Mouse (Mus musculus) ES-E14 (cell line): ENCODE measurements at regions not wholly inside any gene's neighbourhood (a gene's known extent, or its start where the extent isn't known, plus 50 kb on each side); places are given as distances from the start of the nearest gene placed in this dataset.
A peak's percentile ranks its signal among the peaks of the same experiment; 100 is the strongest.

ENCODE experiments used
- DNase-seq: peaks from one replicate; pipeline ENCODE4 v3.0.0-alpha.2; 2013; ENCODE audit warnings: low read depth, low spot score
- H3K27ac ChIP-seq: 2 replicates; pipeline ENCODE4 v1.5.1; 2012; ENCODE audit warnings: low read depth, mild to moderate bottlenecking, low read length, moderate library complexity, mixed read lengths; ENCODE audit not compliant: poor library complexity, insufficient read depth, severe bottlenecking
- H3K36me3 ChIP-seq: 2 replicates; pipeline ENCODE4 v1.6.1; 2012; ENCODE audit warnings: mild to moderate bottlenecking, low read length, moderate library complexity, mixed read lengths; ENCODE audit not compliant: control insufficient read depth, poor library complexity, insufficient read depth, severe bottlenecking
- H3K4me1 ChIP-seq, 2 experiments: fragments of 150-350 bp in 1 of 2; sonication (generic) in 1 of 2; 2 replicates each; pipeline ENCODE4 v1.6.1; 2012; ENCODE audit warnings: low read length in 2 of 2, mild to moderate bottlenecking in 1 of 2, mixed read lengths in 1 of 2; ENCODE audit not compliant: control insufficient read depth in 2 of 2, insufficient read depth in 2 of 2, poor library complexity in 1 of 2
- H3K4me3 ChIP-seq, 2 experiments: fragments of 150-350 bp in 1 of 2; sonication (generic) in 1 of 2; 2 replicates each; pipeline ENCODE4 v1.5.1; 2012; ENCODE audit warnings: low read length in 2 of 2, low read depth in 1 of 2, mild to moderate bottlenecking in 1 of 2, mixed read lengths in 1 of 2; ENCODE audit not compliant: insufficient read depth in 1 of 2, poor library complexity in 1 of 2, severe bottlenecking in 1 of 2
- H3K9ac ChIP-seq: 2 replicates; pipeline ENCODE4 v1.6.1; 2012; ENCODE audit warnings: low read depth, mild to moderate bottlenecking, low read length, mixed read lengths; ENCODE audit not compliant: poor library complexity, insufficient read depth, severe bottlenecking
- H3K9me3 ChIP-seq: fragments of 150-350 bp; sonication (generic); 2 replicates; pipeline ENCODE4 v1.6.1; 2012; ENCODE audit warnings: low read depth, mild to moderate bottlenecking, low read length; ENCODE audit not compliant: control insufficient read depth, insufficient read depth
- CHD2 ChIP-seq: IDR thresholded peaks from 2 replicates; pipeline ENCODE4 v1.6.1; 2014; ENCODE audit warnings: mild to moderate bottlenecking, low read depth, low read length, inconsistent platforms
- HCFC1 ChIP-seq: IDR thresholded peaks from 2 replicates; pipeline ENCODE4 v1.6.1; 2012; ENCODE audit warnings: low read length, inconsistent platforms, borderline replicate concordance; ENCODE audit not compliant: insufficient read depth
- MAFK ChIP-seq: IDR thresholded peaks from 2 replicates; pipeline ENCODE4 v1.6.1; 2014; ENCODE audit warnings: mild to moderate bottlenecking, low read depth, low read length, inconsistent platforms; ENCODE audit not compliant: insufficient read depth
- ZC3H11A ChIP-seq: IDR thresholded peaks from 2 replicates; pipeline ENCODE4 v1.6.1; 2012; ENCODE audit warnings: low read depth, mild to moderate bottlenecking, inconsistent platforms, low read length, borderline replicate concordance
- ZNF384 ChIP-seq: IDR thresholded peaks from 2 replicates; pipeline ENCODE4 v1.6.1; 2012; ENCODE audit warnings: low read depth, low read length, inconsistent platforms
- in situ Hi-C, 2 experiments: fragments of 600-800 bp; cut with MboI; formaldehyde crosslinking; loops; one replicate each; pipeline ENCODE4 v1.15.1; 2025; ENCODE audit warnings: low sequenced_read_pairs in 2 of 2, inconsistent platforms in 1 of 2; ENCODE audit not compliant: unreplicated experiment in 2 of 2

DNA sequence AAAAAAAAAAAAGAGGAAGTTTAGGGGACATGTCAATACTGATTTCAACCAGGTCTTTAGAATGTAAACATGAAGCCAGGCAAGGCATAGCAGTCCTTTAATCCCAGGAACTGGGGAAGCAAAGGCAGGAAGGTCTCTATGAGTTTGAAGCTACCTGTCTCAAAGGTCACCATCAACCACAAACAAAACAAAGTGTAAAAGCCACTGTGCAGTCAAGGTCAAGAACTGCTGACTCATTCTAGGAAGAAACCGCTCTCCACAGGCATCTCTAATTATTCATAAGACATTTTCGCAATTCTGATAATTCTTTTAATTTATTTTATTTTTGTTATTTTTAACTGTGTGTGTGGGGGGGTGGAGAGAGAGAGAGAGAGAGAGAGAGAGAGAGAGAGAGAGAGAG is 364.0 kb downstream of the Cntnap4 start:
- Histone ChIP-seq H3K36me3 (no peaks in the 10 kb centered on the region), H3K9me3 (no peaks in the 10 kb centered on the region), H3K4me1 (no peaks in the 10 kb centered on the region), H3K9ac (no peak overlapping the region), H3K4me3 (no peak overlapping the region), H3K27ac (no peak overlapping the region)
- in situ Hi-C loops = no loop called here
- DNase-seq = no peak
- TF ChIP-seq ZC3H11A = no peak
- TF ChIP-seq MAFK = peak; percentile 62
- TF ChIP-seq HCFC1 = no peak

DNA sequence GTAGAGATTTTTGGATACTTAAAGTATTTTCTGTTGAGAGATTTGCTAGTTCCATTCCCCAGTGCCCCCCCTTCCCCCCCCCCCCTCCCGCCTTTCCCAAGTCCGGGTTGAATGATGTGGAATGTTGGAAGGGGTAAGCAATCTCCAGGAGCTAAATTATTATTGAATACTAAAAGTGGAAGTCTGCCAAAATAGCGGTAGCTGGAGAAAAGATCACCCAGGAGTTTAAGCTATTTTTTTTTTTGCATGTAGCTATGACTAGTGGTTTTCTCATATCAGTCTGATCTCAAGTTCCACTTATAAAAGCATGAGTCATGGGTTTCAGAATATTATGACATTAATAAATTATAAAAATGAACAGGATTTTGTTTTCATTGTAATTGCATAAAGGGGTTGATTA is 365.6 kb downstream of the Cntnap4 start:
- Histone ChIP-seq H3K27ac (no peak overlapping the region), H3K9ac (no peak overlapping the region), H3K4me1 (no peaks in the 10 kb centered on the region), H3K36me3 (no peaks in the 10 kb centered on the region), H3K4me3 (no peak overlapping the region), H3K9me3 (no peaks in the 10 kb centered on the region)
- DNase-seq = no peak
- in situ Hi-C loops = no loop called here
- TF ChIP-seq HCFC1 (no peak), ZC3H11A (no peak), ZNF384 (no peak), MAFK (no peak), CHD2 (no peak)

GRCm38 (mm10) chr8:112935897-112936719 is 366.3 kb downstream of the Cntnap4 start:
- Histone ChIP-seq H3K36me3 (no peaks in the 10 kb centered on the region), H3K9ac (no peak overlapping the region), H3K27ac (no peak overlapping the region), H3K4me1 (no peaks in the 10 kb centered on the region), H3K9me3 (no peaks in the 10 kb centered on the region), H3K4me3 (no peak overlapping the region)
- DNase-seq = no peak
- TF ChIP-seq HCFC1 = no peak
- TF ChIP-seq CHD2 = no peak
- no peak for TF ChIP-seq ZC3H11A
- TF ChIP-seq MAFK = no peak
- TF ChIP-seq ZNF384 = no peak
- in situ Hi-C loops = no loop called here

GRCm38 (mm10) chr8:112972418-112972817 is 402.6 kb downstream of the Cntnap4 start:
- Histone ChIP-seq H3K27ac (no peak overlapping the region), H3K4me1 (no peaks in the 10 kb centered on the region), H3K9ac (no peak overlapping the region), H3K36me3 (no peaks in the 10 kb centered on the region), H3K4me3 (no peak overlapping the region), H3K9me3 (no peaks in the 10 kb centered on the region)
- DNase-seq = peak; percentile 48
- in situ Hi-C loops = no loop called here
- TF ChIP-seq HCFC1 = no peak
- TF ChIP-seq MAFK = peak; percentile 91
- no peak for TF ChIP-seq ZC3H11A

DNA sequence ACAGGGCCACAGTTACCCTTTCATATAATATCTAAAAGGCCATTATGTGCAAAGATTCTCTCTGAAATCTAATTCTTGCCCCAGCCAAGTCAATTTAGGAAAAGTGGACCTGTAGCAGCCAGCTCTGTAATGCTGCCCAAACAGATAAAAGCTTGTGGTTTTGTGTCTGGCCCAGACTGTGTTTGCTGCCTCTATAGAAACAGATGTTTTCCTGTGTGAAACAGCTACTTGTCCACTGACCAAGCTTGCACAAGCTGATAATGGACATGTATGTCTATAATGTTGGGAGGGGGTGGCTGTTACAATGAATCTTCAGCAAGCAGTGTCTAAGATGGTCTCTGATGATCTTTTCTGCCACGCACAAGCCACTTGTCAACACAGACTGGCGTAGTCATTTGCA is 405.9 kb downstream of the Cntnap4 start:
- Histone ChIP-seq H3K9me3 (no peaks in the 10 kb centered on the region), H3K4me1 (no peaks in the 10 kb centered on the region), H3K27ac (no peak overlapping the region), H3K36me3 (no peaks in the 10 kb centered on the region), H3K9ac (no peak overlapping the region), H3K4me3 (no peak overlapping the region)
- DNase-seq = no peak
- no peak for TF ChIP-seq ZNF384
- no peak for TF ChIP-seq ZC3H11A
- no peak for TF ChIP-seq HCFC1
- TF ChIP-seq CHD2 = no peak
- no peak for TF ChIP-seq MAFK
- in situ Hi-C loops = no loop called here
